Mouse (Mus musculus) cerebellum, adult 18-20 months (tissue): ENCODE data around the gene Ice2.

Experiments
- DNase-seq, 2 experiments: peaks; one replicate each; pipeline ENCODE4 v3.0.0; 2021

Ice2 gene

DNA sequence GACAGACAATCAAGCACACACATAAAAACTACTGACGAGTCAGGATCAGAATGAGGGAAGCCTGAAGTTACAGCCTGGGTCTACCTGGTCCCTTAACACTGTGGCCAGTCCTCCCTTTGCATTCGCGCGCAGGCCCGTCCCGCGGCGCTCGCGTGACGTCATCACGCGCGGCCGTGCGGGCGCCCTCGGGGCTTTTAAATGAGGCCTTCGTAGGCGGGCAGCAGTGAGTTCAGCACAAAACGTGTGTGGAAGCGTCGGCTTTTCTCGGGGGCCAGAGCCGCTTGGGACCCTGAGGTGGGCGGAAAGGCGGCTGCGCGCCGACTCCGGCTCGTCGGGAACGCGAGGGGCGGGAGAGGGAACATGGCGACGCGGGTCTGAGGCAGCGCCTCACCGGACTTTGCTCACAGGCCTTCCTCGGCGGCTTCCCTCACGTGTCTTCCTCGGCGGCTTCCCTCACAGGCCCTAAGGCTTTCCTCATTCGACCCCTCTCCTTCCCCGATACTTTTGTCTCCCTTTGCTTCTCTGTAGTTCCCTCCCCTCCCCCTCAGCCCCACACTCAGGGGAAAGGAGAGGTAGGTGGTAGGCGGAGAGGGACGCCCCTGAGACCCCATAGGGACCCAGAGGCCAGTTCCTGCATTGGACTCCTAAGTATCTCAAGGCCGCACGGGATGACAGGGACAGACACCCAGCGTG is at the start of gene Ice2:
TSS of gene Ice2 (plus strand) at position 147 of the 693 bp plus-strand sequence.
- peak; percentile 73 to 86 for DNase-seq

DNA sequence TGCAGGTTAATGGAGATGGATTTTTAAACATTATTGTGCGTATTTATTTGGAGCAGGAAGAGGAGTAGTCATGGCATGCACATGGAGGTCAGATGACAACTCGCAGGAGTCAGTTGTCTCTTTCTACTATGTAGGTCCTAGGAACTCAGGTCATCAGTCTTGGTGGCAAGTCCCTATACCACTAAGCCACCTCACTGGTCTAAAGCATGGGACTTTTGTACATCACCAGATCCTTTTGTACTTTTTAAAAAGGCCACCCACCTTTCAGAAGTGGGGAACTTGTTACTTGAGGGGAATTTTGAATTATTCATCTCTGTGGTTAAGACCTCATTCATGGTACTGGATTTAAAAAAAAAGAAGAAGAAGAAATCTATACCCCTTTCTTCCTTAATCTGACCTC is 48.2 kb upstream of the Ice2 start:
- no peak for DNase-seq

DNA sequence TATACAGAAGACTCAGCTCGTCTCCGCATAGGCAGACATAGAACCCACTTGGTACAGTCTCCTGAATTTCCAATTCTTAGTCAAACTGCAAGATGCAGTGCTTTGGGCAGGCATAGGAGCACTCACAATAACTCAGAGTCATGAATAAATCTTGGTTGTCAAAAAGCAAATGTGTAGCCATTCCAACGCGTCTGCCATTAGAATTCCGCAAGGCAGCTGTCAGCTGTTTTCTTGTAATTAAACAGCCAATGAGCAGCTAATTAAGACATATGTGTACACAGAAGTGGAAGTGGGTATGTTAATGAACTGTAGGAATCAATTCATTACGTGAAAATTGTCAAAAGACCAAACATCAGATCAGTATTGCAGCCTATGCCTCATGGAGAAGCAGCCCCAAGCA is 43.5 kb upstream of the Ice2 start:
- DNase-seq = no peak

DNA sequence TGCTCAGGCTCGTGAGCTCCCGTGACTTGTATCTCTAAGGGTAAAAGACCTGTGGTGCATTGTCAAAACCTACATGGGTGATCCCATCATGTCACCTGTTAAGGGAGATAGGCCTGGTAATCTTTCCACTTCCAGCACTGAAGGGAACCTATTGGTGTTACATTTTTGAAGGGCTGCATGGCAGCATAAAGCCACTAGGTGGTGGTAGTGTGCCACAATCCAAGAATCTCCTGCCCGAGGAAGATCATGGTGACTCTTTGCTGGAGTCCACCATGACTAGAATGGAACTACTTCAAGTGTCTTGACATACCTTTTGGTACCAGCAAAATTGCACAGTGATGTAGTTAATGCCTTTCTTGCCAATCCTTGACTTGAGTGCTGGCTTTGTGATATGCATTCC is 39.9 kb upstream of the Ice2 start:
- DNase-seq = peak; percentile 50 to 68

DNA sequence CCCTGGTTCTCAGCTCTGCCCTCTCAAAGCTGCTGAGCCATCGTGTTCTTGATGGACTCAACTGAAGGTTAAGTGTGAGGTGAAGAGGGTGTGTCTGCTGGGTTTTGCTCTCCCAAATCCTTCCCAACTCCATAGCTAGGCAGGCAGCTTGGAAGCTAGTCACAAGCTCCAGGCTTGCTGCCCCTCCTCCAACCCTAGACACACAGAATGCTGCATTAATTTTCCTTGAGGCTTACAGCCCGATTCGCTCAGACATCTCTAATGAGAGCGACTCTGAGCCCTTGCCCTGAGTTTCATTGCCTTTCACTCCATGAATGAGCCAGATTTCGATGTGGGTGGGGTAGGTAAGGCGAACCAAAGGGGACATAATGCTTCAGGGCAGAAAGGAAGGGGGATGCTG is 38.9 kb upstream of the Ice2 start:
- DNase-seq = no peak

DNA sequence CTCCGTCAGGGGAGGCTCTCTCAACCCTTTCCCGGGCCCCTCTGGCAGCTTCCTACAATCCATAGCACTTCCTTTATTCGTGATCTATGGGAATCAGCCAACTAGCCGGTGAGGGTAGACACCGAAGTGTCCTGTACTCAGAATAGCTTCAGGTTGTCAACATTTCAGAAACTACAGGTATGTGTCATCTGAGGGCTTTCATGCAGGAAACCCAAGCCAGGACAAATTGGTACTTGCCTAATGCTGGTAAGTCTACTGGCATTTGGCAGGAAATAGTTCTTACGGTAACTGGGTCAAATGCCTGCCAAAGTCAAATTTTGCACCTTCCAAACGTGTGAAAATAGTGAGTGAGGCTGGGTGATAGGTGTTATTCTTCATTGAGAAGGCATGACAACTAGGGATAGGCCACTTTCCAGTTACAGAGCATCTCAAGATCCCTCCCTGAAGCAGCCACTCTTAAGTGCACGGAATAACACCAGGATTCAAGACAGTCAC is 35.7 kb upstream of the Ice2 start:
- DNase-seq = no peak

DNA sequence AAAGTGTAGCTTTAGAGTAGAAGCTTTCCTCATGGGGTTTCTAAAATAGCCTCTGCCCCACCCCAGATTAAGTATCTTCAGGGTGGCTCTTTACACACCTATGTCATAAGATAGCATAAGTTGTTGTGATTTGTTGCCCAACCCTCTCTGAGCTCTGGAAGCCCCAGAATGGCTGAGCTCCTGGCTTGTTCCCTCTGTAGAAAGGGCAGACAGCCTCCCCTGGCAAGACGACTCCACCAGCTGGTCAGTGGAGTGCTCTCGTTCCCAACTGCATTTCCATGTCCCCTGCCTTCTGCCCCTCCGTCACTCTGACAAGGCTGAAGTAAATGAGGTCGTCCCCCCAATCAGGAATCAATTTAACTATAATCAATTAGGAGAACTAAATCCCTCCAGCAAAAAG is 34.9 kb upstream of the Ice2 start:
- DNase-seq = peak; percentile 43 to 56

DNA sequence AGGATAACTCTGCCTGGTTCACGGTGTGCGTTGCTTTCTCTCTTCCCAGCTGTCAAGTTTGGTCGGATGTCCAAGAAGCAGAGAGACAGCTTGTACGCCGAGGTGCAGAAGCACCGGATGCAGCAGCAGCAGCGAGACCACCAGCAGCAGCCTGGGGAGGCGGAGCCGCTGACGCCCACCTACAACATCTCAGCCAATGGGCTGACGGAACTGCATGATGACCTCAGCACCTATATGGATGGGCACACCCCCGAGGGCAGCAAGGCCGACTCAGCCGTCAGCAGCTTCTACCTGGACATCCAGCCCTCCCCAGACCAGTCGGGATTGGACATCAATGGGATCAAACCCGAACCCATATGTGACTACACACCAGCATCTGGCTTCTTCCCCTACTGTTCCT is 33.6 kb upstream of the Ice2 start:
- DNase-seq = no peak

DNA sequence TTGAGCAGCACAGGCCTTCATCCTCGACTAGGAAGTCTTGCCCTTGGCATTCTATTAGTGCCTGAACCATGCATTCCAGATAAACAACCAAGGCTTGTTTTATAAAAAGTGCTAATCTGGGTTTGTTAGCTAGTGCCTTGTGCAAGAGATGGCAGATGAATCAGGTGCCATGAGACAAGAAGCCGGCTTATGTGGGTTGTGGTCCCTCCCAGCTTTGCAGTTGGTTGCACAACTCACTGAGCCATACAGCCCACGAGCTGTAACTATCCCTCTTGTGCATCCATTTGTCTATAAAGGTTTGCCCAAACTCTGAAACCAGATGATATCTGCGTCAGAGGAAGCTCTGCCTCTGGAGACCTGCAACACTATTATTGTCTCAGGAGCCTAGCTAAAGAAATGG is 30.7 kb upstream of the Ice2 start:
- DNase-seq = no peak

DNA sequence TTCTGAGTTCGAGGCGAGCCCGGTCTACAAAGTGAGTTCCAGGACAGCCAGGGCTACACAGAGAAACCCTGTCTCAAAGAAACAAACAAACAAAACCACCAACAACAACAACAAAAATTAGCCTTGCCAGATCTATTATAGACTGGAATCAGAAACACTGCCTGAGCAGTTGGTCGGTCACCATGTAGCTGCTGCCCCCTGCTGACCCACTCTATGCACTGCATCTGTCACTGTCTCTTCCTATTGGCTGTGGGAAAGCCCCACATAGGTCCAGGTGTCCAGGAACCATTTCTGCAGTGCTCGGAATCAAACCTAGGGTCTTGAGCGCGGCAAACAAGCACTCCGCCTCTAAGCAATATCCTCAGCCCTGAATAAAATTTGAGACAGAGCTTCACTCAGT is 29.6 kb upstream of the Ice2 start:
- DNase-seq = peak; percentile 84 to 88

DNA sequence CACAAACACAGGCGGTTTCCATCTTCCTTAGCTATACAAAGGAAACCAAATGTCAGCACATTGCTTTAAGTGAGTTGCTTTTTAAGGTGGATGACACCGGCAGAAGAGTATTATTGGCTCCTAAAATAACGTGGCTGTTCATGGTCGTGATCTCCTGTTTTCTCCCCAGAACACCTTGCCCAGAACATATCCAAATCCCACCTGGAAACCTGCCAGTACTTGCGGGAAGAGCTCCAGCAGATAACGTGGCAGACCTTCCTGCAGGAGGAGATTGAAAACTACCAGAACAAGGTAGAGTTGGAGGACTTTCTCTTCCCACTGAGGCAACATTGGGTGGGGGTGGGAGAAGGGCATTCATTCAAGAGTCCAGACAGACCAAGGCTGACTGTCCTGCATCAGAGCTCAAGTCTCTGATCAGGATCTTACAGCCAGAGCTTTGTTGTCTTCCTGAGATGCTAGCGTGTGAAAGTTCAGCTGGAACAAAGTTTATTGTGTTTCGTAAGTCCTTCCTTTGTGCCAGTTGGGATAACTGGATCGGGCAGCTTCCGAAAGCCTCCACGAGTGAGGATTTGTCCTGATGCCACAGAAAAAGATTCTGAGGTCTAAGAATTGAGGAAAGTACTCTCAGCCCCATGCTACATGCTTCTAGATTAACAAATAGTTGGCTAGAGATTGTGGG is 26.5 kb upstream of the Ice2 start:
- peak; percentile 48 to 54 for DNase-seq

DNA sequence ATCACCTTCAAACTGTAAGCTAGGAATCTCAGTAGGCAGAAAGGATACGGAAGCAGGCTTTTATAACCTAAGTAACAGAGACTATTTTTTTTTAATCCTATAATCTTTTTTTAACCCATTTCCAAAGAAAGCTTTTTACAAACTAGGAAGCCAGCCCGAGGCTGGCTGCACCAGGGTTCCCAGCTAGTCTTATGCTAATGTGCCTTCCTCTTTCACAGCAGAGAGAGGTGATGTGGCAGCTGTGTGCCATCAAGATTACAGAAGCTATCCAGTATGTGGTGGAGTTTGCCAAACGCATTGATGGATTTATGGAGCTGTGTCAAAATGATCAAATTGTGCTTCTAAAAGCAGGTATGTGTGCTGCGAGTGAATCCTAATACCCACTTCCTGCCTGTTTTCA is 24.8 kb upstream of the Ice2 start:
- no peak for DNase-seq

DNA sequence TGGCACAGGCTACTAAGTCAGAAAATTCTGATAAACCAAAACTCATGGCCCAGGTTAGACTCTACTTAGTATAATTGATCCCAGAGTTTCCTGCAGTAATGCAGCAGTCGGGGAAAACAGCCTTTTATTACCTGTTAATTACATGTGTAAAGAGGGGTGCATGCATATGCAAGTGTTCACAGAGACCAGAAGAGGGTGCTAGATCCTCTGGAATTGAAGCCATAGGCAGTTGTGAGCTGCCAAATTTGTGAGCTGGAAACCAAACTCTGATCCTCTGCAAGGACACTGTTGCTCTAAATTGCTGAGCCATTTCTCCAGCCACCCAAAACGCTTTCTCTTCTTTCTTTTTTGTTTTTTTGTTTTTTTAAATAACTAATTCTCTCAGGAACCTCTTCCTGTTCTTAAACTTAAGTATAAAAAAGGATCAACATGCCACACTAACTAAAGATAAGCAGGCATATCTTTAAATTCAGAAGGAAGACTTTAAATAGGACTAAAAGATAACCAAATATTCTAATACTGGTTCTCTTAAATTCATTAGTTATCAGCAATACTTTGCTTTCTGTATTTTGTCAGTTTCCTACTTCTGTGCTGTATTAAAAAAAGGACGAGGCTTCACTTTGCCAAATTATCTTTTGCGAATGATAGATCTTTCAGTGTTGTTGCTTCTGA is 20.6 kb upstream of the Ice2 start:
- no peak for DNase-seq

DNA sequence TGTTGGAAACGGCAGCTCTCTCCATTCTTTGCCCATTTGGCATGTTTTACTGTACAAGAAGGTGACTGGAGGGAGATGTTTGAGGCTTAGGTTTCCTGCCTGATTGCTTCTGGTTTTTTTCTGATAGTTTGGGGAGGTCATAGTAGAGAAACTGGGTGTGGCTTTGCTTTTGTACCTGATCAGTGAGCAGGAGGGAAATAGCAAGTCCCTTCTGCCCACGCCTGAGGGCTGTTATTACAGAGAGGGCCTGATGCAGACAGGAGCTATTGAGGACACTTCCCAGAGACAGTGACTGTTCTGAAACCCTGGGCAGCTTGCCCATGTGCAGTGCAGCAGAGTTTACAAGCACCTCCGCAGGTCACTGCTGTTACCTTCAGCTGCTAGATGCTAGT is 20.1 kb upstream of the Ice2 start:
- no peak for DNase-seq

DNA sequence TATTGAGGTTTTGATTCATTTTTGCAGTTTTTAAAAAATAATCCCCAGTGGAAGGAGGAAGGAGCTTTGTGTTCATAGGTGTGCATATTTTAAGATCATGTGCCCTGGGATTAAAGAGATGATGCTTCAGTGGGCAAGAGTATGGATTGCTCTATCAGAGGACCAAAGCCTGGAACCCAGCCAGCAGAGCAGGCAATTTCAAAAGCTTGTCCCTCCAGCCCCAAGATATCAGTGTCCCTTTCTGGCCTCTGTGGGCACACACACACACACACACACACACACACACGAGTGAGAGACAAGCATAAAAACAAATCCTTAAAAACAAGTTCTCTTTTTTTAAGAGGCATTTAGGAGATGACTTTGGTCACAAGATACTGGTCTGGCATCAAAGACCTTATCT is 17.2 kb upstream of the Ice2 start:
- DNase-seq = no peak

DNA sequence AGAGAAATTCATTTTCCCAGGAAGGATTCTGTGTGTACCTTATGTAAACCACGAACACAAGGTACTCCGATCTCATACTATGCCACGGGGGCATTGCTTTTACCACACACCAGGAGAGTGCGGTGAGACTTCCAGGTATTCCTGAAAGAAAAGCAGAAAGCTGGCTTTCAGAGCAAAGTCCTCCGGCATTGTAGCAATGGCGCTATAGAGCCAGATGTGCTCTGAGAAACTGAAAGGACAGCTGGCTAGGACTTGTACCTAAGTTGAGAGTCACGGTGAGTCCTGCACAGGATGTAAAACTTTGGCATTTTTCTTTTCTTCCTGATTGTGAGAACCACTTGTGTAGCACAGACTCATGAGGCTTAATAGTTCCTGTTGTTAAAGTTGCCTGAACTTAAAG is 16.0 kb upstream of the Ice2 start:
- DNase-seq = no peak

DNA sequence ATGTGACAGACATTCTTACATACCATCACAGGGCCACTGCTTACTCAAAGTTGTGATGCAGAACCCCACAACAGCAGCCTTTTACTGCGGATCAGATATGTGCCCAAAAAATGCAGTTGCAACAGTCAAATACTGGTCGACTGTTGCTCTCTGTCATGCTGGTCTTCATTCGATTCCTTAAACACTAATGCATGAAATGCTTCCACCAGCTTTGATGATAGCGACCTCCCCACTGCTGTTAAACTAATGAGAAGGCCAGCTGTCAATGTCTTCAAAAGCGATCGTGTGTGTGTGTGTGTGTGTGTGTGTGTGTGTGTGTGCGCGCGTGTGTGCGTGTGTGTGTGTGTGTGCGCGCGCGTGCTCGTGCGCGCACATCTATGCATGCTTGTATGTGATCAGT is 13.2 kb upstream of the Ice2 start:
- no peak for DNase-seq

DNA sequence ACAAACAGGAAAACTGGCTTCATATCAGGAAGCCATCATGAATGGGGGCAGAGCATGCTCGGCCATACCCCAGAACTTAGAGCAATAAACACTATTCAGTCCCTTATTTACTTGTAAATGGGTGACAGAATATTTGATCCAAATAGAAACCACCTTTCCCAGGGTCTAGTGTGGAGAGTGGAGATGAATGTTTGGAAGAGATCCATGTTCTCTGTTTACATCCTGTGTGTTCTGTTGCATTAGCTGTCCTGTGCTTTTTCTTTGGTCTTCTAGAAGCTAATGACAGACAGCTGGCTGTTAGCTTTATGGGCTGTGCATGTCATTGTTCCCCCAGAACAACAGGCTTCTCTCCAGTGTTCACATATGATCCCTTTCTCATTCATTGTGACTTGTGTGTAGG is 12.8 kb upstream of the Ice2 start:
- DNase-seq = no peak

DNA sequence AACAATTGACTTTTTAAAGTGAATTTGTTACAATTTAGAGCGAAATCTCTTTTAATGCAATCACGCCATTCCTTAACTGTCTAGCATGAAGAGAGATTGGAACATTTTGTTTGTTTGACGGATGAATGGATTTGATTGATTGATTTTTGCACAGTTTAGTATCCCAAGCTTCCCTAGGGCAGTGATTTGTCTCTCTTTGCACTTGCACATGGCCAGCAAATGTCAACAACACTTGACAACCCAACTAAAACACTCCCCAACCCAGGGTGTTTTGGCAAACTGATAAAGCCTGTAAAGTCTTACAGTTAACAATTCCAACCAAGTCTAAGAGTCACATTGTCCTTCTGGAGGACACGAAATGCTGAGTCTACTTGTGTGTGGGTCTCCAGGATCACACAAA is 10.4 kb upstream of the Ice2 start:
- DNase-seq = no peak

DNA sequence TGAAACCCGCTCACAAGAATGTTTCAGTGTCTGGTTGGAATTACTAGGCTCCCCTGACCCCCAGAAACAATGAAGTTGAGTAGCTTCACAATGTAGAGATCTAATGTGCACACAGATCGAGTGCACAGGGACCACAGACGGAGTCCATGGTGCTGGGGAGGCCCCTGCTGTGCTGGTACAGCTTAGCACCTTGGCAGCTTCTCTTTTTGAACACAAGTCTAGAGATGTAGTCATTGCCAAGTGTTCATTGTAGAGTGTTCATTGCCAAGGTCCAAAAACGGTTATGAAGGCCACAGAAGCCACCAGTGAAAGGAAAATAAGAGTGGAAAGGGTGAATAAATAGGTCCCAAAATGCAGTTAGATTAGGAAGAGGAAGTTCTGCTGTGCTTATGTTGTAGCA is 7.1 kb upstream of the Ice2 start:
- DNase-seq = peak in 1 of 2 experiments; percentile 28

DNA sequence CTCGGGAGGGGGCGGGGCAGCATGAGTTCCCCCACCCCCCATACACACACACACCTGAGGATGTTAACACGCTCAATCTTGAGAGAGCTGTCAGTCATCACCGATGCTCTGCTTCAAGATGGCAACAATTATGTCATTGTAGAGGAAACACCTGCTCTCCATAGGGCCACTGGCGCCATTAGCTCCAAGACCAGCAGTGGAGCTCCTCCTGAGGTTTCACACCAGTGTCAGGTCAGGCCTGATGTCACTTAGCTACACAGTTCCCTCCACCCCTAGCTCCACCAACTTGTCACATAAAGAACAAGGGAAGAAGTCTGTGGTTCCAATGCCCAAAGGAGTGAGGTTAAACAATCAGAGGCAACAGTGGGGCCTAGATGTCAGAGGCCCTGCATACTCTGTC is 3.5 kb upstream of the Ice2 start:
- no peak for DNase-seq

DNA sequence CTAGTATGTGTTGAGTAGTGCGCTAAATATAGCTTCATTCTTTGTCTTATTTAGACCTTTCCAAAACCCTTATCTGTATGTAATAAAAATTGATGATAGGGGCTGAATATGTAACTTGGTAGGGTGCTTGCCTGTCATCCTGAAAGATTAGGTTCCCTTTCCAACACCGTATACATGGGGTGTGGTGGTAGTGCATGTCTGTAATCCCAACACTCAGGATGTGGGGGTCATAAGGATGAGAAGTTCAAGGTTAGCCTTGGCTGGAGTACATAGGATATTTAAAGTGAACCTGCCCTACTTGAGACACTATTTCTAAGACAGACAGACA is 310 bp upstream of the Ice2 start:
- DNase-seq = no peak

DNA sequence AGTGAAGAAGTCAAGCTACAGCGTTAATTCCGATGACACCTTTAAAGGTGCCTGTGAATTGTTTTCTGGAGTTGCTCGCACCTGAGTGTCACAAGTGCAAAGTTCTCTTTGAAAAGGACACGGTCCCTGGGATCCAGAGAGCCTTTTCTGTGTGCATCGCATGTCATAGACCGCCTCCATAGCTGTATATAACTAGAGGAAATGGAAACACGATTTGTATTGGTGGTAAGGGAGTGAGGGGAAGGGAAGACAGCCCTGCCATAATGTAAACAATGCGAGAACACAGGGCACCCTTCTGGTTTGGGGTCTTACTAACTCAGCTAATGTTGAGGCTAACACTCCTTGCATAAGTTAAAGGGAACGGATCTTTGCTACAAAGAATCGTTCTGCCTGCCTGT is 746 bp downstream of the Ice2 start:
- no peak for DNase-seq

DNA sequence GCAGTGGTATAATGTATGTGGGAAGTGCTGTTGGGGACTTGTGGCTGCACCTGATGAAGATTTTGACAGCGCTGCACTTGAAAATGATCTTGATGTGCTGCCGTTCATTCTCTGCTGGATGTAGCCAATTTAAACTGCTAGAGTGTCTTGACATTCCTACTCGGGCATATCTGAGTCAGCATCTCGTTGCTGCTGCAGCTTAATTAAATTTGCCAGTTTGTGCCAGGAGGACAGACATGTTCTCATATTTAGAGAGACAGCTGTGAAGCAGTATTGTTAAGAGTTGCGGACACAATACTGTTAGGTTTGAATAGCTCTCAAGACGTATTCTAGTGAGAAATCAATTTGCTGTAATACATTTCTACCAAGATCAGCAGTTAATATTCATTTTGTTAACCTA is 7.0 kb downstream of the Ice2 start:
- no peak for DNase-seq

DNA sequence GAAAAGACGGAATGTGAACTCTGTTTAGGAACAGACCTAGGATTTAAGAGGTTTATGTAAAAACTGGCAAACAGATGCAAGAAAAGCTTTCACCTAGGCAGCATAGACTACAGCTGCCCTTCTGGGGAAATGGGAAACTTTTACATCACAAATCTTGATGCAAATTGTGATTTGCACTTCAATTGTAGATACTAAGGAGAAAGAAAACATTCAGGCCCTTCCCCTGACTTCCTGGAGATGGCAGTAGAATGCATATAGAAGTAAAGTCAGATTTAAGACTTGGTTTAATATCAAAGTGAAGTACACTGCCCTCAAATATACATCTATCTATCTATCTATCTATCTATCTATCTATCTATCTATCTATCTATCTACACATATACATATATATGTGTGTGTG is 21.8 kb downstream of the Ice2 start:
- DNase-seq = no peak
